Mouse (Mus musculus) thymus, adult 2 months (tissue): ENCODE data around the gene Plg.

Experiments
- CTCF ChIP-seq: fragments of 200-500 bp; IDR thresholded peaks from 2 replicates; pipeline ENCODE4 v1.5.1; 2012; ENCODE audit warnings: mild to moderate bottlenecking, control low read depth, low read length, moderate library complexity, borderline replicate concordance; ENCODE audit not compliant: control insufficient read depth, poor library complexity, insufficient read depth; ENCODE audit errors: extremely low read depth
- POLR2A ChIP-seq: fragments of 200-500 bp; IDR thresholded peaks from 2 replicates; pipeline ENCODE4 v1.6.1; 2012; ENCODE audit warnings: mild to moderate bottlenecking, low read length, control low read depth, moderate library complexity; ENCODE audit not compliant: control insufficient read depth, poor library complexity, insufficient read depth; ENCODE audit errors: extremely low read depth

DNA sequence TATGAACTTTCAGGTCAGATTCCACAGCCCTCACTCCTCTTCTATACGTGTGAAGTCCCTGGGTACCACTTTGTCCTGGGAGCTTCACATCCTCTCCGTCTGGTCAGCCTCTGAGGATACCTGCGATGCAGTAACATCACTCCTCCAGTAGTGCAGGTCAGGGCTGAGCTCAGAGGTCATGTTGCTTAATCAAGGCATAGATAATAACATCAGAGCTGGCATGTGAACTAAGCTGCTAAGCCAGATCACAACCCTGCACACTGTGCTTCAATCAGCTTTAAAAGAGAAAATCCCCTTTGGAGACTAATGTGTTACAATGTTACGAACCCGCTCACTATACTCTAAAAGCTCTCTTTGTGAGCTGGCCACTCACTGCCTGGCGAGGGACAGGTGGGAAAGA lies 43.3 kb upstream of the Plg start:
- TF ChIP-seq POLR2A (no peak), CTCF (no peak)
